ENCODE assay signal across 23 mouse cellular contexts in genomic region chr14:94294318-94294717, GRCm38 (mm10).
"Had no signal": no experiment of that assay in that cellular context is flagged by ENCODE, and none has a peak within 500 bp of the region (broad histone marks: within the 10 kb centered on the region; RNA-seq: fewer than 3 reads in every experiment).

No protein-coding gene starts in this region.

- H3K27me3 ChIP-seq: liver, embryonic 13.5 days; liver, embryonic 15.5 days; lung, embryonic 15.5 days; megakaryocyte, embryonic 14.5 days; neural tube, embryonic 13.5 days; neural tube, embryonic 15.5 days had no signal

- DNase-seq: liver; liver, embryonic 13.5 days; liver, postnatal 0 days; lung, adult 2 months; lung, postnatal 14 days; lung, postnatal 36 days; retina, postnatal 1 day; right cerebral cortex, adult 18-20 months; right cerebral cortex, postnatal 25 days; right cerebral cortex, postnatal 4 days; spleen, adult 18-20 months; thymus, adult 18-20 months; thymus, postnatal 25 days; thymus, postnatal 4 days had no signal

- H3K36me3 ChIP-seq: liver, embryonic 13.5 days; liver, embryonic 15.5 days; lung, embryonic 15.5 days; neural tube, embryonic 13.5 days; neural tube, embryonic 15.5 days had no signal

- H3K9ac ChIP-seq: liver, embryonic 13.5 days; liver, embryonic 15.5 days; liver, postnatal 0 days; lung, embryonic 15.5 days; neural tube, embryonic 13.5 days; neural tube, embryonic 15.5 days had no signal

- H3K27ac ChIP-seq: liver, embryonic 13.5 days; liver, embryonic 15.5 days; lung, embryonic 15.5 days; macrophage; neural tube, embryonic 13.5 days; neural tube, embryonic 15.5 days had no signal

- ATAC-seq: liver, postnatal 0 days; lung, postnatal 0 days had no signal

- H3K4me3 ChIP-seq: liver, embryonic 13.5 days; liver, embryonic 15.5 days; lung, embryonic 15.5 days; megakaryocyte, embryonic 14.5 days; myocyte; neural tube, embryonic 13.5 days; neural tube, embryonic 15.5 days had no signal

- H3K4me1 ChIP-seq: liver, embryonic 13.5 days; liver, embryonic 15.5 days; lung, embryonic 15.5 days; megakaryocyte, embryonic 14.5 days; neural tube, embryonic 13.5 days; neural tube, embryonic 15.5 days had no signal

- H3K9me3 ChIP-seq: liver, embryonic 13.5 days; liver, embryonic 15.5 days; lung, embryonic 15.5 days; megakaryocyte, embryonic 14.5 days; neural tube, embryonic 13.5 days; neural tube, embryonic 15.5 days had no signal

- H3K4me2 ChIP-seq: liver, embryonic 11.5 days; liver, embryonic 13.5 days; liver, embryonic 15.5 days; lung, embryonic 15.5 days; neural tube, embryonic 13.5 days; neural tube, embryonic 15.5 days had no signal
